Mouse (Mus musculus) left cerebral cortex, postnatal 25 days (tissue): ENCODE data around the gene Gnat1. TPM values are rescaled to one million over a fixed set of nuclear protein-coding genes. Genes with fewer than 3 reads are reported as not detected.

Source experiments
- DNase-seq, 2 experiments: peaks; one replicate each; pipeline ENCODE4 v3.0.0; 2022; ENCODE audit warnings: low spot score in 2 of 2, mixed read lengths in 1 of 2
- intact Hi-C: fragments of 180-260 bp; cut with DNase I; formaldehyde crosslinking; loops from one replicate; pipeline ENCODE4 v1.15.1; 2025
- total RNA-seq, 2 experiments: library from RNA; stranded (reverse); gene quantifications; 2 replicates each; pipeline ENCODE4 v1.2.3; 2021

Gene Gnat1
- total RNA-seq = under 1 TPM; 0.18 to 0.21 TPM

- DNase-seq = no peak
- intact Hi-C loops = no loop called here
Observed at GRCm38 (mm10) chr9:107679501-107679900, at the start of gene Gnat1. Gene Gnat1, minus strand, starts transcription at chr9:107679712.

- intact Hi-C loops = no loop called here
- no peak for DNase-seq
Observed at GRCm38 (mm10) chr9:107728919-107729670, 49.6 kb upstream of the Gnat1 start.

DNA sequence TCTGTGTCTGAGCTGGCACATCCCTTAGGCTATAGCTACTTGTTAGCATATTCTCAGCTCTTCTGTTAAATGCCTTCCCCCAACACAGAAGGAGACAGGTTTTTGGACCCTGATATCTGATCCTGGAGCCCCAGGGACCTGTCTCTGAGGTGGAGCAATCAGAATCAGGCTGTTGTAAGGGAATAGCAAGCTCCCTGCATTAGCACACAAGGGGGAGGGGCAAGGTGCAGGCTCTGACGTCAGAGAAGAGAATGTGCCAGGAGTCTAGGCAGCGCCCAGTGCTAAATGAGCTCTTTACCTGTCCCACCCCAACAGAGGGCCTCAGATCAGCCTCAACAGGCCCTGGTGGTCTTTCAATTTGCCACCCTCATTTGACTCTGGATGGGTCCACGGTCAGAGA, 47.5 kb upstream of the Gnat1 start:
- intact Hi-C loops = no loop called here
- DNase-seq = no peak

- intact Hi-C loops = no loop called here
- no peak for DNase-seq
Observed at GRCm38 (mm10) chr9:107724796-107725195, 45.3 kb upstream of the Gnat1 start.

GRCm38 (mm10) chr9:107723794-107724531, 44.5 kb upstream of the Gnat1 start:
- intact Hi-C loops = no loop called here
- DNase-seq = no peak

- no peak for DNase-seq
- intact Hi-C loops = no loop called here
Observed at GRCm38 (mm10) chr9:107723292-107723691, 43.8 kb upstream of the Gnat1 start.

DNA sequence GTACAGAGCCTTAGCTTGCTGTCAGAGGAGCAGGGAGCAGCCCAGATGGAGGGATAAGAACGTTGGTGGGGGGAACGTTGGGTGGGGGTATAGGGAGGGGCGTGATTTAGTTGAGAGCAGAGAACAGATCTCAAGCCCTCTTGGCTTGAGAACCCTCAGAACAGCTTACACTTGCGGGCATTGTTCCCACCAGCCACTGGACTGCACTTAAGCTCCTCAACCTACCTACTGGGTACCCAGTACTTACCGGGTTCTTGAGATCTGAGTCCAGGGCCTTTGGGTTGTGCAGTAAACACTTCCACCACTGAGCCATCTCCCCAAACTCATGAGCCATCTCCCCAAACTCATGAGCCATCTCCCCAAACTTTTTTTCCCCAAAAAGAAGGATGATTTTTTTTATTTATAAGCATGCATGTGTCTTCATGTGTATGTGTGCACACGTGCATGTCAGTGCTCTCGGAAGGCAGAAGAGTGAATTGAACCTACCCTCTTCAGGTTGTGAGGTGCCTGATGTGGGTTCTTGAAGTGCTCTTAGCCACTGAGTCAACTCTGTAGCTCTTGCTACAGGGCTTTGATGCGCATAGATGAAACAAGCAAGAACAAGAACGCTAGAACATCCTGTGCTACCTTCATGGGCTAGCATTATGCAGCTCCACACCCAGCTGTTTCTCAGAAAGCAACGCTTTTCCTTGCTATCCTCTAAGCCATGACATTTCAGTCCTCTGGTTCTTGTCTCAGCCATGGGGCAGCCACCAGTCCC, 39.4 kb upstream of the Gnat1 start:
- DNase-seq = no peak
- intact Hi-C loops = no loop called here

GRCm38 (mm10) chr9:107716951-107717350, 37.4 kb upstream of the Gnat1 start:
- intact Hi-C loops = no loop called here
- no peak for DNase-seq

DNA sequence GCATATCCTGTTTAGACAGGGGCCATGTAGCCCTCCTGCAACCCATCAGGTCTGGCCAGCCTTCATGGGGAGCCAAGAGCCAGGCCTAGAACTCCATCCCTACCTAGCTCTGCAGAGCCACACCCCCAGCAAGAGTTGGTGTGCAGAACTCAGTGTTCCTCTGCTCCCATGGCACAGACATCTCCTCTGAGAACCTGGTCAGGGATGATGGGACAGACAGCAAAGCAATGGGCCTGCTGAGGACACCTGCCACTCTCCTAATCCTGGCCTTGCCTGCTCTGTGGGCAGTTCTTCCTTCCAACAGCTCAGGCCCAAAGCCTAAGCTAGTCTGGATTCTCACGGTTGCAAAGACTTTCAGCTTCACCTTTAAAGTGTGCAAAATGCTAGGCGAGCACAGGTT, 36.1 kb upstream of the Gnat1 start:
- DNase-seq = no peak
- intact Hi-C loops = no loop called here

GRCm38 (mm10) chr9:107714221-107714952, 34.9 kb upstream of the Gnat1 start:
- no peak for DNase-seq
- intact Hi-C loops = no loop called here

GRCm38 (mm10) chr9:107709697-107710483, 30.4 kb upstream of the Gnat1 start, which contains the start of gene Sema3f:
Gene Sema3f, minus strand, starts transcription at chr9:107710475.
- DNase-seq = peak; percentile 60 to 64
- intact Hi-C loops = no loop called here

GRCm38 (mm10) chr9:107709096-107709696, 29.7 kb upstream of the Gnat1 start:
- peak in 1 of 2 experiments; percentile 16 for DNase-seq

DNA sequence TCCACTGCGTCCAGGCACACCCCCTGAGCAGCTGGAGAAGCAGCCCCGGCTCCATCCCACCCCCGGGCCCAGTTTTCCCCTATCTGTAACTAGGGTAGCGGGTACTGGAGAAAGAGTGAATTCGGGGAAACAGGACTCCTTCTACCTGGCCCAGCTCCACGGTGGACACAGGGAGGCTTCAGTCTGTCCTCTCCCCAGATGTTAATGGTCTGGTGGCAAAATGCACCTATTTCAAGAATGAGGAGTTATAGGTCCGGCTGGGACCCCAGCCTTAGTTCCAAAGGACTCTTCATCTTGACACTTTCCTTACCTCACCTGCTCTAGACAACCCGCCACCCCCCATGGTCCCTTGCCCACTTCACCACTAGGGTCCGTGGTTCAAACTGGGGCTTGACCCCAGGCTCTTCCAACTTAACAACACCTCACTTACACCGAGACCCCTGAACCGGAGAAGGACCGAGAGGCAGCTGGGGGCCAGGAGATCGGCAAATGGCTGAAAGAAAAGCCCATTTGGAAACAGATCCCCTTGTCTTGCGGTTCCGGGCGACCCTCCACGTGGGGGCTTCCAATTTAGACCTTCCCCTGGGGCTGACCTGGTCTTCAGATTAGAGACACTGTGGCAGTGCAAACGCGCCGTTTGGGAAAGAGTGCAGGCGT, 29.1 kb upstream of the Gnat1 start:
- intact Hi-C loops = no loop called here
- peak in 1 of 2 experiments; percentile 27 for DNase-seq

More at GRCm38 (mm10) chr9:107709096-107709696, 29.7 kb upstream of the Gnat1 start:
- intact Hi-C loops = no loop called here

GRCm38 (mm10) chr9:107707701-107708438, 28.4 kb upstream of the Gnat1 start:
- intact Hi-C loops = no loop called here

DNA sequence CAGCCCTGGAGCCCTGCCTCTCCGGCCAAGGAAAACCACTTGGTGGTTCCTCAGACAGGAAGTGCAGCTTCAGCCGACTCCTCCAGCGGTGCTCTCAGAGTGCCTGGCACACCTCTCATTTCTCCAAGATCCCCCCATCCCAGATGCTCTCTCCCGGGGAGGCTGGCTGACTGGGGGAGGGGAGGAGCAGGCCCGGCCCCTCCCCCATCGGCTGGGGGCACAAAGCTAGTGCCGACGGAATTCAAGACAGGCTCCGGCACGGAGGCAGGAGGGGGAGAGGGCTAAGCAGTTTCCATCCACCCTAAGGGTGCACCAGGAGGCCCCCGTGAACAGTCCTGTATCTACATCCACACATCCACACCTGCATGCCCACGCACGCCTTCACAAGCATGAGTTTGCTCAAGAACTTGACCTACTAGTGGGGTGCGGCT, 27.3 kb upstream of the Gnat1 start:
- intact Hi-C loops = no loop called here
- no peak for DNase-seq

More at GRCm38 (mm10) chr9:107707701-107708438, 28.4 kb upstream of the Gnat1 start:
- no peak for DNase-seq

- intact Hi-C loops = no loop called here
- DNase-seq = peak in 1 of 2 experiments; percentile 26
Observed at GRCm38 (mm10) chr9:107703337-107704122, 24.0 kb upstream of the Gnat1 start.
